Mouse (Mus musculus) ES-E14 (cell line): ENCODE data around the gene Gm28729.

Source experiments
- CHD2 ChIP-seq: IDR thresholded peaks from 2 replicates; pipeline ENCODE4 v1.6.1; 2014; ENCODE audit warnings: mild to moderate bottlenecking, low read depth, low read length, inconsistent platforms
- HCFC1 ChIP-seq: IDR thresholded peaks from 2 replicates; pipeline ENCODE4 v1.6.1; 2012; ENCODE audit warnings: low read length, inconsistent platforms, borderline replicate concordance; ENCODE audit not compliant: insufficient read depth
- MAFK ChIP-seq: IDR thresholded peaks from 2 replicates; pipeline ENCODE4 v1.6.1; 2014; ENCODE audit warnings: mild to moderate bottlenecking, low read depth, low read length, inconsistent platforms; ENCODE audit not compliant: insufficient read depth
- ZC3H11A ChIP-seq: IDR thresholded peaks from 2 replicates; pipeline ENCODE4 v1.6.1; 2012; ENCODE audit warnings: low read depth, mild to moderate bottlenecking, inconsistent platforms, low read length, borderline replicate concordance
- ZNF384 ChIP-seq: IDR thresholded peaks from 2 replicates; pipeline ENCODE4 v1.6.1; 2012; ENCODE audit warnings: low read depth, low read length, inconsistent platforms

DNA sequence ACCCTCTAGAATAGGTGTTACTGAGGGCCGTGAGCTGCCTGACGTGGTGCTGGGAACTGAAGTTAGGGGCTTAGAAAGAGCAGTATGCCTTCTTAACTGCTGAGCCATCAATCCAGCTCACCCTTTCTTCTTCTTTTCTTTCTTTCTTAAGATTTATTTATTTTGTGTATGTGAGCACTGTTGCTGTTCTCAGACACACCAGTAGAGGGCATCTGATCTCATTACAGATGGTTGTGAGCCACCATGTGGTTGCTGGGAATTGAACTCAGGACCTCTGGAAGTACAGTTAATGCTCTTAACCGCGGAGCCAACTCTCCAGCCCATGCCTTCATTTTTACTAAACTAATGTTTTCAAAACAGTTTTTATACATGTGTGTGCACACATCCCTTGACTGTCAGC, 38.4 kb upstream of the Gm28729 start:
- no peak for TF ChIP-seq ZC3H11A
- TF ChIP-seq CHD2, result no peak
- no peak for TF ChIP-seq ZNF384
- TF ChIP-seq HCFC1, result no peak
- no peak for TF ChIP-seq MAFK
